Mouse (Mus musculus) left cerebral cortex, adult 18-20 months (tissue): ENCODE data around the gene Syne2. TPM values are rescaled to one million over a fixed set of nuclear protein-coding genes. Genes with fewer than 3 reads are reported as not detected.
"Not testable (repeated sequence)": the region's sequence is repeated elsewhere in the genome, so short reads cannot be mapped to it uniquely, and the experiment has no call there.

ENCODE experiments used
- DNase-seq, 2 experiments: peaks; one replicate each; pipeline ENCODE4 v3.0.0; 2021 to 2022; ENCODE audit warnings: low spot score in 2 of 2, mixed read lengths in 1 of 2
- long read RNA-seq, 2 experiments: library from polyadenylated mRNA; stranded (forward); transcript quantifications; one replicate each; pipeline ENCODE4 v2.0.0; 2021
- total RNA-seq, 2 experiments: library from RNA; stranded (reverse); gene quantifications; 2 replicates each; pipeline ENCODE4 v1.2.3; 2021

Gene Syne2
- 10 to 100 TPM; 20.8 to 21.8 TPM for total RNA-seq
- long read RNA-seq, experiment 1, partial matches to known transcripts: 2 of 9 reads
- long read RNA-seq, experiment 1, other reads (novel, unspliced or antisense): 7 of 9 reads
- long read RNA-seq, experiment 2, partial matches to known transcripts: 2 of 11 reads
- long read RNA-seq, experiment 2, other reads (novel, unspliced or antisense): 9 of 11 reads

DNA sequence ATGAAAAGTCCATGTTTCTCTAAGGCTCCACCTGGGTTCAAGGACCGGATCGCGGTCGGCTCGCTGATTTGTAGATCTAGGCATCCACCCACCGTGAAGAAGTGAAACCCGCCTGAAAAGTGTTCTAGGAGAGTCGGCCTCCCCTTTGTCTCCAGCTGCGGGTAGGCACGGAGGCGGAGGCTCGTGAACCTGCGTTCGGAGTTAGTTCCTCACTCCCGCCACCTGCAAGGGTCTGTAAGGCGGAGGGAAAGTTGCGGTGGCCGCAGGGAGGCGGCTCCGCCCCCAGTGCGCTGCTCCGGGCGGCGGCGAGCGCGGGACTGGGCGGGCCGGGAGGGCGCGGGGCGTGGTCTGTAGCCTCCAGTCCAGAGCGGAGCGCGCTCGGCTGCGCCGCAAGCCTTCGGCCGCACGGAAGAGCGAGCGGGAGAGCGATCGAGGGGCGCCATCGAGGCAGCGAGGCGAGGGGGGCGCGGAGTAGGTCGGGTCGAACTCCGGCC lies at the start of gene Syne2:
Gene Syne2 (plus strand): TSS at position 176 of the 494 bp plus-strand sequence.
- peak; percentile 45 to 64 for DNase-seq

DNA sequence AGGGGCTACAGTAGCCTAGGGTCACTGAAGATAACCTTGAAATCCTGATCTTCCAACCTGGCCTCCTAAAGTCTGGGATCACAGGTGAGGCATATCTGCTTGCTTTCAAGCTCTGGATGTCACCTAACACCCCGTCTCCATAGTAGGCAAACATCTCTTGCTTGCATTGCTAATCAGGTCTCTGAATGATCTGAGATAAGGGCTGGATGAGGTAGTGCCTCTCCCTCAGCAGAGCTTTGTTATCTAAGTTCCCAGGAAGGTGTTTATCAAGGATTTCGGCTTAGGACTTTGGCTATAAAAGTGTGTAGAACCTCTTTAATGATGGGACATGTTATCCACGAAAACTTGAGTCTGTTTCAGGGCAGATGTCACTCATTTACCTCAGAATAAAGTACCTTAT lies 46.5 kb upstream of the Syne2 start:
- DNase-seq: no peak

DNA sequence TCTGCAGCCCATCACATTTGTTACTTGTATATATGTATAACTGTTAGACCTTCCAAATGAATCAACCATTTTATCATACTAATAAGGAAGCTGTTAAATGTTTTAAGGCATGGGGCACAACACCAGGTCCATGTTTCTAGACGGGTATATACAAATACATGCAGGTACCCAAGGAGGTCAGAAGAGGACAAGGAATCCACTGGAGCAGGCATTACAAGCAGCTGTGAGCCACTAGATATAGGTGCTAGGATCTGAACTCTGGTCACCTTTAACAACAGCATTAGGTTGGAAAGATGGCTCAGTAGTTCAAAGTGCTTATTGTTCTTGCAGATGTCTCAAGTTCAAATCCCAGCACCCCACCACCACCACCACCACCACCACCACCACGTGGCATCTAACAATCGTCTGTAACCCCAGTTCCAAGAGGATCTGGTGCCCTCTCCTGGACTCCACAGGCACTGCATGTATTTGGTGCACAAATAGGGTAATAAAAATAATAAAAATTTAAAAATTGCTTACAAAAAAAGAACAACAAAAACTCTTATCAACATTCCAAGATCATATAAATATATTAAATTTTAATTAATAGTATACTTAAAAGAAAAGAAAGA lies 45.4 kb upstream of the Syne2 start:
- DNase-seq: peak; percentile 34 to 58

DNA sequence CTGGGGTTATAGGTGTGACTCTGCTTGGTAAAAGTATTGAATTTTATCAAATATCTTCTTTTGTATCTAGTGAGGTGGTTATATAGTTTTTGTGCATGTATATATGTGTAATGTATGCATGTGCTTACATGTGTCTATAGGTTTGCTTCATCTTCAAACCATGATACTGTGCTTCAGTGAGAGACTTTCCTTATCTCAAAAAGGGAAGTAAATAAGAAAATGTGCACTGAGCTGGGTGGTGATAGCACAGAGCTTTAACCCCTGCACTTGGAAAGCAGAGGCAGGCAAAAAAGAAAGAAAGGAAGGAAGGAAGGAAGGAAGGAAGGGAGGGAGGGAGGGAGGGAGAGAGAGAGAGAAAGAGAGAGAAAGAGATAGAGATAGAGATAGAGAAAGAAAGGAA lies 36.5 kb upstream of the Syne2 start:
- DNase-seq: no peak

DNA sequence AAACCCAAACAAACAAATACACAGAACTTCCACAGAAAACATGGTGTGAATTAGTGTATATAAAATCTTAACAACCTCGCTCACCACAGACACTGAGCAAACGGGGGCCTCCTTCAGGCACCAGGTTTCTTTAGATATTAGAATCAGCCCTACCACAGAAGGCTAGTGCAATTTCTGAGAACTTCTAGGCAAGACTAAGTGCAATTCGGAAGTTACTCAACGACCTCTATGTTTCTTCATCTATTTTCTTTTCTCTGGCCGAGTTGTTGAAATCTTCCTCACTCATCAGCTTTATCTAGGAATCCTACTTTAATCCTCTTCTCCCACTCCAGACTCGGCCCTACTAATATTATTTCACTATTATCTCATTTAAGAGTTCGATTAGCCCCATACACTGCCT lies 35.9 kb upstream of the Syne2 start:
- DNase-seq: no peak

DNA sequence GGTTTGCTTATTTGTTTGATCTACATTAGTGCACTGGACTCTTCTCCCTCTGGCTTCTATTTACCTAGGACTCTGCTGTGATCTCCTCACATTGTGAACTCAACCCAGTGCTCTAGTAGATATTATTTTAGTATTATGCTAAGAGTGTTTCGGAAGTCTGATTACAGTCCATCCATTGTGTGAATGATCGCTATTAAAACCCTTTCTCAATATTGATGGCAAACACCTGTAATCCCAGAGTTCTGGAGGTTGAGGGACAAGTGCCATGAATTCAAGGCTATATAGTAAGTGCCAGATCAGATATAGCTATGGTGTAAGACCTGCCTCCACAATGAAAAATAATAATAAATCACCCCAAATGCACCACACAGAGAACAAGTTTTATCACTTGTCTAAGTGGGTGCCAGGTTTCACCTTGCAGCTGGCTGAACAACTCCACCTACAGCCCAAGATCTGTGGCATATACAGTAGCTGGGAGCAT lies 33.6 kb upstream of the Syne2 start:
- DNase-seq: no peak

DNA sequence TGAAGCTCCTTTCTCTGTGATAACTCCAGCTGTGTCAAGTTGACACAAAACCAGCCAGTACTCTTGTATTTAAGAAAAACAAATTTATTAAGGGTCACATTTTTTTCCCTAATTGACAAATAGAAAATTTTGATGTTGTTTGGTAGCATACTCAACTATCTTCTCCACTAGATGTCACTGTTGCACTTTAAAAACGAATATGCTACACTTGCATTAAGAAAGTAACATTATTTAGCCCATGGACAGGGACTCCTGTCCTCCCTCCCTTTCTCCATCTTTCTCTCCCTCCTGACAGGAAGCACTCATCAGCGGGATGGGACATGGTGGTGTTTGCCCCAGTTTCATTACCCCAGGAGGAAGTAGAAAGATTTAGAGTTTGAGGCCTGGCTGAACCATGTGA lies 31.3 kb upstream of the Syne2 start:
- not testable (repeated sequence) for DNase-seq

DNA sequence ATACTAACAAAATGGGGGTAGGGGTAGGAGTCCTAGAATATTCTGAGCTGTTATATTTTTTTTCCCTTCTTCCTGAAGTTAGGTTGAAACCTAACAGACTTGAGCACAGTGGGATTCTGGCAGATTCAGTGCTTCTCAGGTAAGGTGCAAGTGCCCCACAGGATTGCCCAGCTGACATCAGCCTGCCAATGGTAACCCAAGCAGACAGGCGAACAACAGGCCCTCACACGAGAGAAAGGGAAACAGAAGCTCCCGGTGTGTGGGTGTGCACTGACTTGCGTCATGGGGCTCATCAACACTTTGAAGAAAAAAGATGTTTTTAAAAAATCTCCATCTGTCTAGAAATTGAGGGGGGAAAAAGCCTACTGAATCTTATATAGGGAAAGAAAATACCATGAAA lies 28.5 kb upstream of the Syne2 start:
- peak; percentile 61 to 70 for DNase-seq

DNA sequence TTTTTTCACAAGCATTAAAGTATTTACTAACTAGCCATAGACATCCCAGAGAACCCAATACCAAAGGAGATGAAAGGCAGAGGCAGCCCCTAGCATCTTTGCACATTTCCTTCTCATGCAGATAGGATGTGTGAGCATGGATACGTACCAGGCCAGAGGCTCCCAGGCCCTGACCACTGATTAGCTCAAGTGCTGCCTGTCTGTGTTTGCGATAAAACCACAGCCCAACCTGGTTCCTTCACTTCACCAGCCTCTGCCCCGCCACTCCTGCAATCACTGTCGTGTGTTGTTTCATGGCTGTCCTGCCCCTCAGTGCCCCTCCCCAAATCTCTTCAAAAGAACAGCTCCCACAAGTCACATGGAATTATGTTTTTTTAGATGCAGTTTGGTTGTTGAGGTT lies 23.4 kb upstream of the Syne2 start:
- no peak for DNase-seq

DNA sequence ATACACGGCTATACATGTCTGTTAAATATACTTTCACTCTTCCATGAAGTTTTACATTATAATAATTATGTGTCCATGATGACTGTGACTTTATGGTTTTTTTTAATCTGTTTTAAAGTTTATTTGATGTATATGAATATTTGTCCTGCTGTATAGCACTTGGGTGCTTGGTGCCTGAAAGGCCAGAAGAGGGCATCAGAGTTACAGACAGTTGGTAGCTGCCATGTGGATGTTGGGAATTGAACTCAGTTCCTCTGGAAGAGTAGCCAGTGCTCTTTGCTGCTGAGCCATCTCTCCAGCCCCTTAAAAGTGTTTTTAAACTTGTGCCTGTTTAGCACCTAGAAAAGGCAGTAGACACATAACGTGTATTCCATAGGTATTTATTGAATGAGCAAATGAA lies 21.4 kb upstream of the Syne2 start:
- DNase-seq: no peak

DNA sequence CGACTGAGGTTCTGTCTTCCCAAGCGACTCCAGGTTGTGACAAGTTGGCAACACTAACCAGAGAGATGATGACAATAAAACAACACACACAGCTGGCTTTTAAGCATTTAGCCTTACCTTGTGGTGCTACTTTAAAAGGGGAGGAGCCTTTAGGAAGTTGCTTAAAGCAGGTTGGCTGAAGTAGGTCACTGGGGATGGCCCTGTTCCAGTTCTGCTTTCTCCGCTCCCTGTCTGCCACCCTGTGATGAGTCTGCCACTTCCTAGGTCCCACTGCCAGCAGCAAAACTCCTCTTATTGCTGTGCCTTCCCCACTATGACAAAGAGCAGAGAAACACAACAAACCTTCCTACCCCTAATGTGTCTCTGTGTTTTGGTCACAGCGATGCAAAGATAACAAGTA lies 11.7 kb upstream of the Syne2 start:
- no peak for DNase-seq

DNA sequence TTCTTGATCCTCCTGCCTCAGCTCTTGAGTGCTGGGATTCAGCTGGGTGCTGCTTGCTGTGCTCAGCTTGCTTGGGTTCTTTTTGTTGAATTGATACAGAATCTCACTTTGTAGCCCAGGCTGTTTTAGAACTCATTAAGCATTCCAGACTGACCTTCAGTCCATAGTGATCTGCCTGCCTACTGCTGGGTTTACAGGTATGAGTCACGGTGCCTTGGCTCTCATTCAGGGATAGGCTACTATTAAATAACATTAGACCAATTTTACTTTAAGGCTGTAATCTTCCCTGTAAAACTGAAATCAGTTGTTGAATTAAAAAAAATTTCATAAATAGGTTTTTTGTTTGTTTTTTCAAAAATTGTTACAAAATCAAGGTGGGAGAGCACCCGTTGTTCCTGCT lies 4.2 kb upstream of the Syne2 start:
- DNase-seq: no peak

DNA sequence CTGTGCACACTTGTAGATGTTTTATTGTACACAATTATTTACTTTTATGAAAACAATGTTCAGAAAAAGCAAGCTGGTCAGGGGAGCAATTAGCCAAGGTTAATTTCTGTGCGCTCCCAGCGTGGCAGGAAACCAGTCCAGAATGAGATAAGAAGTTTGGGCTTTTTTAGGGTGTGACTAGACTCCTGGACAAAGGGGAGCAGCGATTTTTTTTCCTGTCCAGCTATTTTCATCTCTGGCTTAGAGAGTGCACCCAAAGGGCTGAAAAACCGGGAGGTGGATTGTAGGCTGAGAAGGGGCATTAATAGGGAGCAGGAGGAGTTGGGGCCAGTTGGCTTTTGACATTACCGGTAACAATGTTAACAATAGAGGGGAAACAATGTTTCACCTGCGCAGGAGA lies 3.4 kb upstream of the Syne2 start:
- no peak for DNase-seq

DNA sequence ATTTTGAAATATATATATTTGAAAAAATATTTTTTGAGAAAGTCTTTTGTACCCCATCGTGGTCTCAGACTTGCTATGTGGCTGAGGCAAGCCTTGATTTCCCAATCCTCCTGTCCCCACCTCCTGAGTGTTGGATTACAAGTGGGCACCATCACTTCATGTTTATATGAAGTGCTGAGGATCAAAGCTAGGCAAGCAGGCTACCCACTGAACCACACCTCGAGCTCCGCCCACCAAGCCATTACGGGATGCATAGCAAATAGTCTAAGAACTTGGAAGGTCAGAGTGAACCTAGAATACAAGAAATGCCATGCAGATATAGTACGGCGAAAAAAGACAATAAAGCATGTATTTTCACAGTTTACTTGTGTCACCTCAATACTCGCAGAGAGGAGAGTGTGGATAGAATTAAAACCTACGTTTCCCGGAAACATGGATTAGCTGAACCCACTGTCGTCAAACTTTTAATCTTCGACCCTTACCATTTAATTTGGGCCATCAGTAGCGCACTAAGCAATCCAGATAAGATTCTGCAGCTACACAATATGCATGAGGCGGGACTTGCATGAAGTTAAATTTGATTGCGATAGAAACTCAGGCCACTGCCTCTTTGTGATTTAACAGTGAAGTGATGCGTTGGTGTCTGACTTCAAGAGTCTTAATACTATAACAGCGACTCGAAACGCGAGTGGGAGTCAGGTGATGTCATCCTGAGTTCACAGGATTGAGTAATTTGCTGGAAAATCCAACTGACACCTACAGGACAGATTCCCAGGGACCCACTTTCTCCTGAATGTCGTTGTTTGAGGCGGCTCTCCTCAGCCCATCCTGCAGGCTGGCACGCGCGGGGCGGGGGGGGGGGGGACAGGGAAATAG lies 715 bp upstream of the Syne2 start:
- DNase-seq: peak in 1 of 2 experiments; percentile 19

DNA sequence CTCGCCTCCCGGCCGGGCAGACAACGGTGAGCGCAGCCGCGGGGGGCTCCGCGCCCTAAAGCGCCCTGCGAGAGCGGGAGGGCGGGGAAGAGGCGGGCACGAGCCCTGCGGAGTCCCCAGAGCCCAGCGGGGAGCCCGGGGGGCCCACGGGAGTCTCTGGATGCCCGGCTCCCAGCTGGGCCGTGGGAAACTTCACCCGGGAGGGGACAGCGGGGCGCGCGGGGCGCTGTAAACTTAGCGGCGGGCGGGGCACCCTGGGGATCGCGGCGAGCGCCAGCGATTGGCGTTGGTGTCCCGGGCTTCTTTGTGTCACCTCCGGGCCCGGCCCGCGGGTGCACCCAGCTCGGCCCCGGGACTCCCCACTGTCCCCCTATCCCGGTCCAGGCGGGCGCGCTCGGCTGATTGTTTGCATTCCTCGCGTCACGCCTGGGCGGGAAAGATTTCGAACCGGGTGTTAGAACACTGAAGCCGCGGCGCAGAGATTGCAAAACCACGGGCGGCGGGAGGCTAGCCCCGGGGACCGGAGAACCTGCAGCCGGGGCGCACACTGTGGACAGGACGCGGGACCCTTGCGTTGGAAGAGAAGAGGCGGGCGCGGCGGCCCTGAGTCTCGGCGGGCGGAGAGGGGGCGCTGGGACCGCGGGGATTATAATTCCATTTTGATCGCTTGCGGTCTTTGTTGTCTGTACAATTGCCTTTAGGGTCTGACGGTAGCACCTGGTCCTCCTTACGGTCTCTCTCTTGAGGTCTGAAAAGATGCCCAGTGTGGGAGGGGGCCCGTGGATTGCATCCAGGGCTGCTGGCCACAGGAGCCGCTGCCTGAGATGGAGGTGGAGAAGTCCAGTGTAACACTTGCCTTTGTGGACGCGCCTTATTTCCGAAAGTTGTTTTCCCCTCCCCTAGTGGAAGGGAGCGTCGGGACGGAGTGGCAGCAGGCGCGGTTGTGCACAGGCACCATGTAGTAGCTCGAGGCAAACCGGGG lies 810 bp downstream of the Syne2 start:
- peak; percentile 35 to 43 for DNase-seq

DNA sequence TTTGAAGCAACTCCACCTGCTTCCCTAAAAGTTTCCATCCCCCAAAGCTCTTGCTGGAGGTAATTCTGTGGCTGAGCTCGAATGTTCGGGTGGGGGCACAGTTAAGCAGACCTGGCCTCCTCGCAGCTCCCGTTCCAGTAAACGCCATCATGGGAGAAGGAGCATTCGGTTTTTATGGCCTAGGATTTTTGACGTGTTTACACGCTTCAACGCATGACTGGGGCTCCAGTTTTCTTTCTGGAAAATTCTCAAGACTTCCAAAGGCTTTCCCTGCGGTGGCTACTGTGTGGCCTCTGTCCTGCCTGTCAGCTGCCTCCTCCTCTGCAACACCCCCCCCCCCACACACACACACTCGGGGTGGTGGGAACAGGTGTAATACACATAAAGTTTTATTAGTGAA lies 1.5 kb downstream of the Syne2 start:
- DNase-seq: no peak

DNA sequence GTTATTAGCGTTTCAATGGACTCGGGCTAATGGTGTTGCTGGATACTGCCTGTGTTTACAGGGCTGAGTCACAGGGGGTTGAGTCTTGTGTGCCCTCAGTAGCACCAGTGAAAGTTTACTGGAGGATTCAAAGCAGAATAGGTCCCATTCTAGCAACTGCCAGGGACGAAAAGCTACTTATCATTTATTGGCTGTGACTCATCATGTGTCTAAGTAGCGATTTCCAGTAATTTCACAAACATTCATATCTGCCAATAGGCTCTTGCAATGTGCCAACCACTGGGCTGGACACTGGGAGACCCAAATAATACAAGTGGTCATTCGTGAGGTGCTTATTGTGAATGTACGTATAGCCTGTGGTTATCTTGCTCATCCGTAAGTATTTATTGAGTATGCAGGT lies 2.3 kb downstream of the Syne2 start:
- no peak for DNase-seq

DNA sequence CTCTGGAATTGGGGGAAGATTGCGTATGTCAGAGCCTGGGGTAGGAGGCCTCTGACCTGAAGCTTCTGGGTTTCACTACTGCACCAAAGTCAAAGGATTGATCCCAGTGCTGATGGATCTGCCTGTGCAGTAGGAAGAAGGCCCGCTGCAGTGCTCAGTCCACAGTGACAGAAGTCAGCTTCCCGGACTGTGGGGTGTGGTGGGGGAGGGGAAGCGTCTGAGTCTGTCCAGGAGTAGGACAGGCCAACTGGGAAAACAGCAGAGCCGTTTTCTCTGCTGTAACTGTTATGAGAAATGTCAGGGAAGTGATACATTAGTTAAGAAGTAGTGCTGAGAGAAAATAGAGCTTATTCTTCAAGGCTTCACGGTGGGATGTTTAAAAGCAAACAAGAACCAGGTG lies 4.2 kb downstream of the Syne2 start:
- no peak for DNase-seq

DNA sequence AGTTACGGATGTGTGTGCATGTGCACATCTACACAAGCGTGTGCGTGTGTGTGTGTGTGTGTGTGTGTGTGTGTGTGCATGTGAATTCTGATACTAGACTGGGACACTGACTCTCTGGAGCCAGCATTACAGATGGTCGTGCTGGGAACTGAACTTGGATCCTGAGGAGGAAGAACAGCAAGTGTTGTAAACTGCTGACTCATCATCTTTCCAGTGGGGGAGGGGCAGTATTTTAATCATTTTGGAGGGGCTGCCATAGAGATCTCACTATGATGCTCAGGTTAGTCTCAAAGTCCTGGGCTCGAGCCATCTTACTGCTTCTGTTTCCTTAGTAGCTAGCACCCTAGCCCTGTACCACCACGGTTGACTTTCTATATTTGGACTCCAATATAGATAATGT lies 5.5 kb downstream of the Syne2 start:
- DNase-seq: no peak

DNA sequence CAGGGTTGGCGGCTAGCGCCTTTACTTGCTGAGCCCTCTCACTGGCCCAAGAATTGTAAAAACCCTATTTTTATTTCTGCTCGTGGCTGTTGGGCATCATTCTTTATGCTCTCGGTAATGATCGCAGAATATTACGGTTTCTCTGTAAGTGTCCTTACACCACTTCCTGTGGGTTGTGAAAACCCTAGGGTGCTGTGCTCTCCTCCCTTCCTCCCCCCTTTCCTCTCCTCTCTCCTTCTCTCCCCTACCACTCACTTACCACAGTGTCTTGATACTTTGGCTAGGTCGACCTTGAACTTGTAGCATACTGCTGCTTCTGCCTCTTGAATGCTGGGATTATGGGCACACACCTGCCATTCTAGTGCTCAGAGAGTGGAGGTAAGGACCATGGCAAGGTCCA lies 7.5 kb downstream of the Syne2 start:
- no peak for DNase-seq
